Mouse (Mus musculus) stomach, postnatal 0 days (tissue): ENCODE measurements around the gene Lrch3.

ENCODE experiments used
- CTCF ChIP-seq: IDR thresholded peaks from 2 replicates; pipeline ENCODE4 v1.5.1; 2016; ENCODE audit warnings: antibody characterized with exemption, low read depth, mild to moderate bottlenecking, moderate library complexity
- EP300 ChIP-seq: optimal IDR thresholded peaks from 2 replicates; pipeline ENCODE3; 2016; ENCODE audit warnings: antibody characterized with exemption

DNA sequence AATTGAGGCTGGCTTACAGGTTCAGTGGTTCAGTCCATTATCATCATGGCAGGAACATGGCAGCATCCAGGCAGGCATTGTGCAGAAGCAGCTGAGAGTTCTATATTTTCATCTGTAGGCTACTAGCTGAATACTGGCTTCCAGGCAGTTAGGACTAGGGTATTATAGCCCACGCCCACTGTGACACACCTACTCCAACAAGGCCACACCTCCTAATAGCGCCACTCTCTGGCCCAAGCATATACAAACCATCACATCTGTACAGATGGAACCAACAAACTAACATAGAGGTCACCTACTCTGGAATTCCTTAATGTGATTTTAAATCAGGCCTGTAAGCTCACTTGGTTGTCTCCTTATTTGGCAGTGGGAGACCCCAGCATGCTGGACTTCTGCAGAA is 134.8 kb downstream of the Lrch3 start:
- TF ChIP-seq EP300 (no peak), CTCF (no peak)
